In the genomic region with DNA sequence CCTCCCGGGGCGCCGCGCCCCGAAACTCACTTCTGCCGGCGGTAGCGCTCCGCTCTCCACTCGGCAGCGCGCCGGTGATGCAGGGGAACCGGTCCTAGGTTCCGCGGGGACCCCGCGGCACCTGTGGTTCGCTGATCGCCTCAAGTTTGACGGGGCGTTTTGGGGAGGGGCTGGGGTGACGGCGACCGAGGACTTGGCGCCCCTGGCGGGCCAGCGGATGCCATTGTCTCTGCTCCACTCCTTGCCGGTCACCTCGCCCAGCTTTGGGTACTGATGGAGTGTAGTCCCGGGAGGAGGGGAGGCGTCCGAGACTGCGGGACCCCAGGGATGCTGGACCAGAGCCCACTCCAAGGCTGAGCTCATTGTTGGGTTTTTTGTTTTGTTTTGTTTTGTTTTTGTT, we compare ENCODE assay signal across 8 mouse cellular contexts. TPM values are rescaled to one million over a fixed set of nuclear protein-coding genes. Genes with fewer than 3 reads are reported as not detected.
A peak's percentile ranks its signal among the peaks of the same experiment; 100 is the strongest.
DNase-seq lines count a peak whose midpoint lies in the region; ATAC-seq lines count a peak whose summit lies in the region.

No protein-coding gene starts in this region.

- H3K4me1 ChIP-seq in brown adipose tissue, adult 24 weeks (ENCODE audit: control insufficient read depth, insufficient read depth, insufficient read length, low read length): no peaks in the 10 kb centered on the region
- peaks cover 9% of the 10 kb centered on the region; the same call in 1 of the 2 replicates for H3K4me1 ChIP-seq in forebrain, embryonic 15.5 days
- no peaks in the 10 kb centered on the region for H3K4me1 ChIP-seq in hindbrain, embryonic 14.5 days (replicated peaks; ENCODE audit: control insufficient read depth, insufficient read depth, low read length)
- no peaks in the 10 kb centered on the region for H3K4me1 ChIP-seq in limb, embryonic 10.5 days
- no peaks in the 10 kb centered on the region for H3K4me1 ChIP-seq in stomach, embryonic 14.5 days (ENCODE audit: control insufficient read depth, insufficient read depth, low read length)

- peak overlapping the region; percentile 71 for H3K9ac ChIP-seq in forebrain, embryonic 15.5 days (replicated peaks)
- peak overlapping the region; percentile 65 for H3K9ac ChIP-seq in hindbrain, embryonic 14.5 days
- 0 out of 2 replicates have a peak overlapping the region, but pooled peaks have one; percentile 14 for H3K9ac ChIP-seq in stomach, embryonic 14.5 days (replicated peaks; ENCODE audit: low read depth, low read length)

- H3K4me3 ChIP-seq in brown adipose tissue, adult 24 weeks (ENCODE audit: insufficient read depth, low read depth, low read length): peak overlapping the region; percentile 91
- peak overlapping the region; percentile 72 for H3K4me3 ChIP-seq in forebrain, embryonic 15.5 days
- H3K4me3 ChIP-seq in hindbrain, embryonic 14.5 days (replicated peaks; ENCODE audit: low read length): peak overlapping the region; percentile 66
- peak overlapping the region; percentile 64 for H3K4me3 ChIP-seq in limb, embryonic 10.5 days
- peak overlapping the region; percentile 46 for H3K4me3 ChIP-seq in stomach, embryonic 14.5 days (ENCODE audit: low read depth, low read length)

- peak overlapping the region; percentile 44 for H3K4me2 ChIP-seq in forebrain, embryonic 15.5 days (replicated peaks)
- H3K4me2 ChIP-seq in hindbrain, embryonic 14.5 days (replicated peaks): peak overlapping the region; percentile 53
- peak overlapping the region; percentile 40 for H3K4me2 ChIP-seq in stomach, embryonic 14.5 days (replicated peaks; ENCODE audit: low read depth, low read length)

- no peaks in the 10 kb centered on the region for H3K27me3 ChIP-seq in forebrain, embryonic 15.5 days
- H3K27me3 ChIP-seq in hindbrain, embryonic 14.5 days (ENCODE audit: control insufficient read depth, insufficient read depth, low read length): 0 out of 2 replicates have a peak, but pooled peaks cover 4% of the 10 kb centered on the region
- H3K27me3 ChIP-seq in limb, embryonic 10.5 days (ENCODE audit: low read depth, poor library complexity, severe bottlenecking): peaks cover 62% of the 10 kb centered on the region
- H3K27me3 ChIP-seq in stomach, embryonic 14.5 days (ENCODE audit: control insufficient read depth, insufficient read depth, low read length): no peaks in the 10 kb centered on the region

- peak overlapping the region; percentile 37; the same call in 1 of the 2 replicates for H3K27ac ChIP-seq in brown adipose tissue, adult 24 weeks (replicated peaks; ENCODE audit: low read depth, low read length)
- H3K27ac ChIP-seq in forebrain, embryonic 15.5 days (replicated peaks): peak overlapping the region; percentile 93
- H3K27ac ChIP-seq in hindbrain, embryonic 14.5 days: peak overlapping the region; percentile 89
- peak overlapping the region; percentile 88 for H3K27ac ChIP-seq in limb, embryonic 10.5 days
- no peak overlapping the region for H3K27ac ChIP-seq in stomach, embryonic 14.5 days (ENCODE audit: low read length)

- 10% methylated on average over 28 of the region's 34 CpGs for WGBS in forebrain, embryonic 15.5 days
- 21% methylated on average over 17 of the region's 34 CpGs for WGBS in hindbrain, embryonic 14.5 days
- WGBS in limb, embryonic 10.5 days: 18% methylated on average over 34 of the region's 34 CpGs
- 24% methylated on average over 31 of the region's 34 CpGs for WGBS in stomach, embryonic 14.5 days

- ATAC-seq in forebrain, embryonic 15.5 days (replicated peaks): peak; percentile 43
- peak; percentile 14; the same call in 1 of the 2 replicates for ATAC-seq in hindbrain, embryonic 14.5 days (ENCODE audit: low FRiP score)
- no peak; the same call in 1 of the 2 replicates for ATAC-seq in stomach, embryonic 14.5 days (ENCODE audit: insufficient number of reproducible peaks, insufficient read depth, low FRiP score, low read depth)

- DNase-seq in heart, adult 18-20 months: peak; percentile 30 to 49
- DNase-seq in heart, adult 11 months: no peak
- DNase-seq in hindbrain, embryonic 14.5 days (ENCODE audit: low spot score): no peak
- DNase-seq in limb, embryonic 10.5 days (ENCODE audit: low spot score): peak; percentile 57
- DNase-seq in mesoderm, embryonic 11.5 days (ENCODE audit: low read depth, low spot score): peak; percentile 53

- 0 out of 2 replicates have a peak, but pooled peaks cover 3% of the 10 kb centered on the region for H3K36me3 ChIP-seq in forebrain, embryonic 15.5 days
- no peaks in the 10 kb centered on the region for H3K36me3 ChIP-seq in hindbrain, embryonic 14.5 days (replicated peaks; ENCODE audit: control insufficient read depth, insufficient read depth)
- H3K36me3 ChIP-seq in limb, embryonic 10.5 days: 0 out of 2 replicates have a peak, but pooled peaks cover 3% of the 10 kb centered on the region
- H3K36me3 ChIP-seq in stomach, embryonic 14.5 days (ENCODE audit: control insufficient read depth, insufficient read depth, low read length): no peaks in the 10 kb centered on the region

- no peaks in the 10 kb centered on the region for H3K9me3 ChIP-seq in forebrain, embryonic 15.5 days
- no peaks in the 10 kb centered on the region for H3K9me3 ChIP-seq in hindbrain, embryonic 14.5 days (ENCODE audit: control insufficient read depth, low read length)
- H3K9me3 ChIP-seq in limb, embryonic 10.5 days (replicated peaks): peaks cover 8% of the 10 kb centered on the region; the same call in 1 of the 2 replicates
- H3K9me3 ChIP-seq in stomach, embryonic 14.5 days (ENCODE audit: control insufficient read depth, low read depth, low read length): no peaks in the 10 kb centered on the region

RNA-seq across cellular contexts. Expression of a gene that starts 0.6 kb away (rescaled TPM):
- 10 to 100 TPM; 21.1 to 31.8 TPM for total RNA-seq in heart, adult 18-20 months (2021)
- 7.4 and 9.6 TPM in 2 replicates for polyA plus RNA-seq in brown adipose tissue, adult 24 weeks (2012; ENCODE audit: insufficient read depth, insufficient read length, missing spikeins)
- polyA plus RNA-seq in forebrain, embryonic 15.5 days (2015; fragmentation: Nextera tagmentation; extraction: Ambion mirVana): 115 and 121 TPM in 2 replicates
- 155 and 167 TPM in 2 replicates for polyA plus RNA-seq in hindbrain, embryonic 14.5 days (2014; fragmentation: Nextera tagmentation; extraction: Ambion mirVana)
- 13.4 and 17.9 TPM in 2 replicates for polyA plus RNA-seq in limb, embryonic 10.5 days (2016; fragmentation: Nextera tagmentation; extraction: Ambion mirVana)
- polyA plus RNA-seq in stomach, embryonic 14.5 days (2014; fragmentation: Nextera tagmentation; extraction: Ambion mirVana): 21.3 and 23.6 TPM in 2 replicates

RNA-seq across cellular contexts. Expression of a gene that starts 49.1 kb away (rescaled TPM):
- total RNA-seq in heart, adult 18-20 months (2021): 10 to 100 TPM; 10.7 to 16.0 TPM
- 16.7 and 21.7 TPM in 2 replicates for polyA plus RNA-seq in brown adipose tissue, adult 24 weeks (2012; ENCODE audit: insufficient read depth, insufficient read length, missing spikeins)
- polyA plus RNA-seq in forebrain, embryonic 15.5 days (2015; fragmentation: Nextera tagmentation; extraction: Ambion mirVana): 55.8 and 57.2 TPM in 2 replicates
- 49.8 and 49.9 TPM in 2 replicates for polyA plus RNA-seq in hindbrain, embryonic 14.5 days (2014; fragmentation: Nextera tagmentation; extraction: Ambion mirVana)
- polyA plus RNA-seq in limb, embryonic 10.5 days (2016; fragmentation: Nextera tagmentation; extraction: Ambion mirVana): 68.1 and 70.2 TPM in 2 replicates
- 52.2 and 63.5 TPM in 2 replicates for polyA plus RNA-seq in stomach, embryonic 14.5 days (2014; fragmentation: Nextera tagmentation; extraction: Ambion mirVana)

Comparison
In these comparisons a context has a peak if more than half of its experiments do, and no peak if none do; other contexts are left out.
1. DNase-seq: peak in heart, adult 18-20 months (2 of 2), limb, embryonic 10.5 days (single experiment) and mesoderm, embryonic 11.5 days (single experiment); none in heart, adult 11 months (single experiment) and hindbrain, embryonic 14.5 days (single experiment).
2. H3K9ac ChIP-seq: peak in every context shown above with its lines; median percentile 71 in forebrain, embryonic 15.5 days; 65 in hindbrain, embryonic 14.5 days; 14 in stomach, embryonic 14.5 days.
3. Peak in every context shown above with its lines, with median percentiles within 50 percentile points of each other: H3K4me3 ChIP-seq and H3K4me2 ChIP-seq.